Mouse (Mus musculus): ENCODE results near the gene Cnn1. TPM values are rescaled to one million over a fixed set of nuclear protein-coding genes. Genes with fewer than 3 reads are reported as not detected.
A peak's percentile ranks its signal among the peaks of the same experiment; 100 is the strongest.

The Cnn1 gene
- total RNA-seq (2021): under 1 TPM; 0.42 to 0.43 TPM
- long read RNA-seq, partial matches to known transcripts: 0 of 1 reads
- long read RNA-seq, other reads (novel, unspliced or antisense): 0 of 1 reads

DNA sequence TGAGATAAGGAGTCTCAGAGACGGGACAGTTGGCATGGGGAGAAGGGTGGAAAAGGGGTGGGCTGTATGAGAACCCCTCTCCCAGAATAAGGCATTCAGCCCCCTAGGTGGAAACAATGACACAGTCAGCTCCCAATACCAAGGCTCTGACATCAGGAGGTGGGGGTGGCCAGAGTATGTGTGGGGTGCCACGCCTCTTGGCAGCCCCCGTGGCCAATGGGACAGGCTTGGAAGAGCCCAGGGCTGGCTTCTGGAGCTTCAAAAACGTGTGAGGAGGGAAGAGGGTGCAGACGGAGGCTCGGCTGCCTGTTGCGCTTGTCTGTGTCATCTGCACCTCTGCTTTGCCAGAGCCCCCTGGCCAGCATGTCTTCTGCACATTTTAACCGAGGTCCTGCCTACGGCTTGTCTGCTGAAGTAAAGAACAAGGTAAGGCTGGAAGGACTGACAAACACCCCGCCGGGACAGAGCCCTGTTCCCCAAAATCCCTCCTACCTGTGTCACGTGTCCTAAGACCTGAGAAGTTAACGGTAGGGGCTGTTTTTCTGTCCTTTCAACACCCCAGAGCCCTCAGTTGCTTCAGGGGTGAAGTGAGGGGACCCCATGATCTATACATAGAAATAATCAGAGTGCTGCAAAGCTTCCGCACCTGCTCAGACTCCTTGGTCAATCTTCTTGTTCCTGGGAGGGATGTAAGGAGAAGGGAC, at the start of gene Cnn1:
Gene Cnn1 (plus strand): TSS at position 224 of the 704 bp plus-strand sequence.
- no peak for DNase-seq (ENCODE audit: low spot score in 2 of 2)

DNA sequence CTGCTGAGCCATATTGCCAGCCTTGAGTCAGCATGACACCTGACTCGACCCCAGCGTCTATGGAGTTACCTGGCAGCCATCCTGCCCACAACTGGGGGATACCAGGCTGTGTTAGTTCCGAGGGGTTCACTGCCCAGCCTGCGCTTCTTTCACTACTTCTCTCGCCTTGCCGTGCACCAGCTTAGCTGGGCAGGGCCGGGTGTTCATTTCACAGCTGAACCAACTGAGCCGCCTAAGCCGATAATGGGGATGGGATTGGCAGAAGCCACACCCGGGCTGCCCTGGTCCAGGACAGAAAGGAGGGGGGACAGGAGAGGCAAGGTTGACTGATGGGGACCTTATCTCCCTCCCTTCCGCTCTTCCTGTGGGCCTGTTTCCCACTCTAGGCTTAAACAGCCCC, 49.7 kb upstream of the Cnn1 start:
- DNase-seq (ENCODE audit: low spot score in 2 of 2): no peak

DNA sequence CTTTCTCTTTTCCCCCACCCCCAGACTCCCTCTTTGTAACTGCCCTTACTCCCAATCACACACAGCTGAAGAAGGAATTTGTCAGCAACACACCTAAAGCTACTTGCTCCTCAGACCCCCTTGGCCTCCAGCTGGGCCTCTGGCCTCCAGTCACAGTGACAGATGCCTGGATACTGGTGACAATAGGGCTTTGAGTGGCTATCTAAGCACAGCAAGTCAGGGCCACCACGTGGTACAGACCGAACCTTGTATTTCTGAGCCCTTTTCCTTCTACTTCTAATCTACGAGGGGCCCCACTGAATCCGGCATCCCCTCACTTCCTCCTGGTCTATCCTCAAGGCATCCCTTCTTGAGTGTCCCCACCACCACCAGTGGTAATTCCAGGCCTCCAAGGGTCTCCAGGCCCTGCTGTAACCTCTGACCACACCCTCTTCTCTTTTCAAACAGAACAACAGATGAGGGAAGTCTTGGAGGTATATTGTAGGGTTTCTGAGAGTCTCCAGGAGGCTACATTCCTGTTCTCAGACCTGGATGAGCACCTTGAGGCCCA, 49.2 kb upstream of the Cnn1 start:
- DNase-seq (ENCODE audit: low spot score in 2 of 2): no peak

DNA sequence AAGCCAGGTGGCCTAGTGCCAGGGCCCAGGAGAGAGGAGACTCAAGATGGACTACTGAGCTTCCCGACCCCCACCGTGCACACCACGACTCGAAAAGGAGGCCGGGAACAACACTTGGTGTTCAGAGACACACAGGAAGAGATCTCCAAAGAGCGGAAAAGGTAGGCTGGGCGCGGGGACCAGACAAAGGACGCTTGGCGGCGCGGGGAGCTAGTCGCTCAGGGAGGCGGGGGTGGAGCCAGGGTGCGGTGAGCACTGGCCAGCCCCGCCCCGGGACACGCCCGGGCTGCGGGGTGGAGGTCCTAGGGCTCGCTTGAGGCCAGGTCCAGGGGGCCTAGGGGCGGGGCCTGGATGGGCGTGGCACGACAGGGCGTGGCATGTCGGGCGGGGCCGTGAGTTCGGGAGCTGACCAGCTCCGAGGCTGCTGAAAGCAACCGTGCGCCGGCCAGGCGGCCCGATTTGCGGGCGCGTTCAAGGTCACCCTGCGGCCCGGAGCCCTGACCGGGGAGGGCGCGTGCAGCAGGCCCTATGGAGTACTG, 48.6 kb upstream of the Cnn1 start:
- peak; percentile 60 to 71 for DNase-seq (ENCODE audit: low spot score in 2 of 2)

DNA sequence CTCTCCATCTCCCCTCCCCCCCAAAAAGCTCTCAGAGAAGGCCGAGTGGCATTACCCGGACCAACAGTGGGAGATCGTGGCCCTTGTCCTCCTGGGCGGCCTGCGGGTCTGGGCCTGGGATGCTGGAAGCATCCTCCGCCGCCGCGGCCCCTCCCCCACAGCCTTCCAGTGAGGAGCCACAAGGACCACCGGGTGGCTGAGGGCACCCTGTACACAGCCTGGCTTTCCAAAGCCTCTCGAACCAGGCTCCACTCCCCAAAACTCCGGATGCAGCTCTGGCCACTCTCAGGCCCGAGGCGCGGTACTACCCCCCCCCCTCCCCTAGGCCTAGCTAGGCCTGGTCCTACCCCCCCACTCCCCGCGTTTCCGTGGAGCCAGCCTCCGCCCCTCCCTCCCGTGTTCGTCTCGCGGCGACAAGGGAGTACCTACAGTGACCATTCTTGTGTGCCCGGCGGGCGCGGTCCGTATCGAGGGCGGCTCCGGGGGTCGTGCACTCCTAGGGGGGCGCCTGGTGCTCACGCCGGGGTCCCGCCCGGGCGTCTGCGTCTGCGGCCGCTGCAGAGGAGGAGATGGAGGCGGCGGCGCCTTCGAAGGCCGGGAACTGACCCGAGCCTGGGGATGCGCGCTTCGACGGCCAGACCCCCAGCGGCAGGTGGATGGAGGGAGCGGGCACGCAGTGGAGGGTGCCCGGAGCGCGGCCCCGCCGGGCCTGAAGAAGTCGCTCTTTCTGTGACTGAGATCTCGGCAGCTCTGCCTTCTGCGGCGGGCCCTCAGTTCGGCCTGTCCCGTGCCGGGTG, 47.7 kb upstream of the Cnn1 start:
- peak; percentile 61 to 71 for DNase-seq (ENCODE audit: low spot score in 2 of 2)

DNA sequence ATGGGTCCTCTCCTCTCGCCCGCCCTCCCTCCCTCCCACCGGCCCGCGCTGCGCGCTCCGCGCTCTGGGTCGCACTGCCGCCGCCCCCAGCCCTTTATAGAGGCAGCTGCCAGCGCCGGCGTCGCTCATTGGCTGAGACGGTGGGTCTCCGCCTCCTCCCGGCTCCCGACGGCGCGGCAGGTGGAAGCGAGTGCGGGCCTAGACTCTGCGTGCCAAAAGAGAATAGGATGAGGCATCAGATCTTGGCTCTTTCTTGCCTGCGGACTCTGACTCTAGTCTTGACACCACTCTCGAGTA, 47.1 kb upstream of the Cnn1 start, which contains the start of gene Elavl3:
Gene Elavl3 (minus strand): TSS at position 66 of the 297 bp plus-strand sequence.
- DNase-seq (ENCODE audit: low spot score in 2 of 2): peak; percentile 82 to 88

DNA sequence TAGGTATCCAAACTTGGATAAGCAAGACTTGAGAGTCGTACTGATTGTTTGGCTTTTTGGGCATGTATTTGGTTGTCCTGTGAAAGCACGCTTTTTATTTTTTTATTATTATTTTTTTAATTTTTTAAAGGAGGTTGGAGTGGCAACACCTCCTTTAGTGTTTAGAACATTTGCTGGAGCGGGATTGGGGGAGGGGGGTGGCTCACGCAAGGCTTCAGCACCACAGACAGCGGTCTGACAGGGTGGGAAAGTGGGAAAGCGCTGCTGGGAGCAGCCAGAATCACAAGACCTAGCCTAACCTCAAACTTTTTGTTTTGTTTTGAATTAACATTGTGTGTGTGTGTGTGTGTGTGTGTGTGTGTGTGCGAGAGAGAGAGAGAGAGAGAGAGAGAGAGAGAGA, 45.4 kb upstream of the Cnn1 start:
- DNase-seq (ENCODE audit: low spot score in 2 of 2): no peak

DNA sequence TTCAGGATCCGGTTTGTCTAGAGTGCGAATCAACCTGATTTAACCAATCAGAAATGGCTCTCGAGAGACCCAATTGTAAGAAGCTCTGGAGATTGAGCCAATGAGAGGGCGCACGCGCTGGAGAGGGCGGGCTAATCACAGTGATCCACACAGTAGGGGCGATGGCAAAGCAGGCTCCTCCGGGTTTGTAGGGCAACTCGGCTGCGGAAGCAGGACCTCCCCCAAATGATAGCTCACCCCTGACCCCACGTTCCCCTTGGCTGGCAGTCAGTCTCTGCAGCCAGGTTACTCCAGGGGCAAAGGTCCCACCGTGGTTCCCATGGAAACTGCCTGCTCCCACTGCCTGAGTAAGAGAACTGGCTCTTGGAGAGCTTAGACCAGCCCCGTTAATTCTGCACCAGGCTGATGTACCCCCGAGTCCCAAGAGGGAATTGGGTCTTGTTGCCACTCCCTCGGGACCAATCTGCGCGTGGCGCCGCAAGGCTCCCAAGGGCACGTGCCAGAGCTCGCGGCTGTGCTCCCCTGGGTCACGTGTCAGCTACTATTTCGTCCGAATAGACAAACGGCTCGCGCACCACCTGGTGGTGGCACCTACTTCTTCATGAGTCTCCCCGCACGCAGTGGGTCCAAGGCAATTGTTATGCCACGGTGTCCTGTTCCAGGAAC, 44.5 kb upstream of the Cnn1 start:
- peak; percentile 75 to 79 for DNase-seq (ENCODE audit: low spot score in 2 of 2)

DNA sequence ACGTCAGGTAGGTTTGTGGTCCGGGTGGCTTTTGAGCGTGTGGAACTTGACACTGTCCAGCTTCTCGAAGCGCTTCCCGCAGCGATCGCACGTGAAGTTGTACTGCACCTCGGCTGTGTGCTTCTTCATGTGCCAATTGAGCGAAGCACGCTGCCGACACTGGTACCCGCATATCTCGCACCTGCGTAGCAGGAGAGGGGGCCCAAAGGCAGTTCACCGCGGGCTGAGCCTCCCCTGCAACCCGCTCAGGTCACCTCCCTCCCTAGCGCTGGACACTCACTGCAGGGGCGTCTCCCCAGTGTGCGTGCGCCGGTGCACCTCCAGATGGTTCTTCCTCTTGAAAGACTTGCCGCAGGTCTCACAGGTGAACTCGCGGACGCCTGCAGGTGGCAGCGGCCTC, 43.3 kb upstream of the Cnn1 start:
- DNase-seq (ENCODE audit: low spot score in 2 of 2): no peak

DNA sequence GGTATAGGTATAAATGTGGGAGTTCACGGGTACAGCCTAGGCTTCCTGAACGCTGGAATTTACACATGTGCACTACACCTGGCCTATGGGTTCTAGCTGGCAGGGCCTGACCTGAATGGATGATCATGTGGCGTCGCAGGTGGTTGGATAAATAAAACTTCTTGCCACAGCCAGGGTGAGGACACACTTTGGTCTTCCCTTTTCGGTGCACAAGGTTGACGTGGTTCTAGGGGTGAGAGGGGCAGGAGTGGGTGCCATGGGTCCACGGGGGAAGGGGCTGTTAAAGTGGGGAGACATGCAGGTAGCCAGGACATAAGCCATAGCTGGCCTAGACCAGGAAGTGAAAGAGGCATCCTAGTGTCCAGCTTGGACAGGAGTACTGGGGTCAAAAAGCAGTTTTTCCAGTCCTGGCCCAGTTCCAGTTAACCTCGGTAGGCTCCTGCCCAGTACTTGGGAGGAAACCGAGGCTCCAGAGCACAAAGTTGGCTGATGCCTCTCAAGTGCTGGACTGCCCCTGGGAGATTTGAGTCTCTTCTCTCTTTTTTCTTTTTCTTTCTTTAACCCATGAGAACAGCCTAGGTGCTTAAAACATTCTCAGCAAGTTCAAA, 42.6 kb upstream of the Cnn1 start:
- no peak for DNase-seq (ENCODE audit: low spot score in 2 of 2)

DNA sequence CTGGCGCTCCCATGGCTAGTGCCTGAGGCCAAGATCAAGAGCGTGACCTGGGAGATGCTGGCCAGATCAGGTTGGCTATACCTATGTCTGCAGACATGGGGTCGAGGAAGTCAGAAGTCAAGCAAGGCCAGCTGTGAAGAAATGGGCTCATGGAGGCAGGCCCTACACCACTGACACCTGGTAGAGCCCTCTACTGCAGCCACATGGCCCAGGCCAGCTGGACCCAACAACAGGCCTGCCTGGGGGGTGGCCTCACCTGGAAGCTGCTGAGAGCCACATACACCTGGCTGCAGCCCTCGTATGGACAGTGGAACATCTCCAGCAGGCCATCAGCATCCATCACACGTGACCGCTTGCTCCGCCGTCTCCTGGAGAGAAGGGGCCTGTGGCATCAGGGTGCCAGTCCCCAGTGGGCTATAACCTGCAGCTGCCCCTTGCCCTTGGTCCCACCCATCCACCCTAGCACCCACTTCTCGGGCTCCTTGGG, 41.9 kb upstream of the Cnn1 start:
- DNase-seq (ENCODE audit: low spot score in 2 of 2): no peak

DNA sequence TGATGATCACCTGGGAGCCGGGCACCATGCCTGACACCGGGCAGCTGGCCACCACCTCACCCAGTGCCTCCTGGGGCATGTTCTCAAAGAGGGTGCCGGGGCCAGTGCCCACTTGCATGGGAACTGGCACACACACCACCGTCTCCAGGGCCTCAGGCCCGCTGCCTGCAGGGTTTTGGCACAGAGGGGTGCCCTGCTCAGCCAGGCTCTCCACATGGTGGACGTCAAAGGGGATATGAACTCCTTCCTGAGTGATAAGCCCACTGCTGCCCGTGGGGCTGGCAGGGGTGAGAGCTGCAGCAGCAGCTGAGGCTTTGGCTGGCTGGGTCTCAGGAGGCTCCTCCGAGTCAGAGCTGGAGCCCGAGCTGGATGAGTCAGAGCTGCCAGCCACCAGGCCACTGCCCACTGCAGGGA, 41.0 kb upstream of the Cnn1 start:
- peak in 1 of 2 experiments; percentile 60 for DNase-seq (ENCODE audit: low spot score in 2 of 2)

DNA sequence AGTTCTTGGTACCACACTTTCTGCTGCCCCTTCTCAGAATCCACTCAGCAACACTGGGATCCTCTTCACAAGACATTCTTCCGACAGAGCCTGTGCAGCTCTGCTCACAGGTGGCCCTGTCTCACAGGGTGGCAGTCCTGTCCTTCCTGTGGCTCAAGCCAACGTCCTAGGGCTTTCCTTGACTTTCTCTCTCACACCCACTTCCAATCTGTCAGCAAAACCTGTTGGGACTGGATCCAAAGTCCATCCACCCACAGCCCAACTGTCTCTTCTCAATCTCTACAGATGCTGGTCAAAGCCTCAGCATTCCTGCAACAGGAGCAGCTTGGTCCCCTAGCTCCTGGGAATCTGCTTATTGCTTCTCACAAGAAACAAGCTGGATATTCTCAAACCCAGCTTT, 37.7 kb upstream of the Cnn1 start:
- DNase-seq (ENCODE audit: low spot score in 2 of 2): no peak

DNA sequence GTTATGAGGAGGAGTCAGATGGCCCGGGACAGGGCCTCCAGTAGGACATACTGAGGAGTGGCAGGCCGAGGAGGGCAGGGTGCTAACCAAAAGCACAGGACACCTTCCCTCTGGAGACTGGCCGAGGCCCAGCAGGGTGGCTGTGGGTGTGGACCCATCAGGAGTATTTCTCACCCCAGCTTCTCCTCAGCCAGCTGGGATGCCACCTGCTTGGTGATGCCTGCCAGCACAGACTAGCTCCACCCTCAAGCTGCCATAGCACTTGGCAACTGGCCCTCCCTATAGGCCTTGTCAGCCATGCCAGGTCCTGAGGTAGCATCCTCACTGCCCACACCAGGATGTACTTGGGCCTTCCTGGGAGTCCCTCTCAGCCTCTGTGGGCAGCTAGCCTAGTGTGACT, 34.7 kb upstream of the Cnn1 start:
- DNase-seq (ENCODE audit: low spot score in 2 of 2): no peak

DNA sequence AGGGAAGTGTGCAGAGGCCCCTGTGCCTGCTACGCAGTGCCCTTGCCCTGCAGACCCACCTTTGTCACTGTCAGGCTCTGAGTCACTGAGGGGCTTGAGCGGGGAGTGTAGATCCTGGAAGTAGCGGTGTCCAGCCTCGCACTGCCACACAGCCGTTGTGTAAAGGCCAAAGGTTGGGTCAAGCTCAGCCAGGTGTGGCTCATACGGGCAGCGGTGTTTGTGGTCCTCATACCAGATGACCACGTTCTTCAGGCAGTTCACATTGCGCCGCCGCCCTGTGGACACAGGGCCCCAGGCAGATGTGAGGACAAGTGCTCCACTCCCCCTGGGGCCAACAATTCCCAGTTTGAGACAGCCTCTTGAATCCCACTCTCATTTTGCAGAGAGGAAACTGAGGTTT, 33.4 kb upstream of the Cnn1 start:
- no peak for DNase-seq (ENCODE audit: low spot score in 2 of 2)

DNA sequence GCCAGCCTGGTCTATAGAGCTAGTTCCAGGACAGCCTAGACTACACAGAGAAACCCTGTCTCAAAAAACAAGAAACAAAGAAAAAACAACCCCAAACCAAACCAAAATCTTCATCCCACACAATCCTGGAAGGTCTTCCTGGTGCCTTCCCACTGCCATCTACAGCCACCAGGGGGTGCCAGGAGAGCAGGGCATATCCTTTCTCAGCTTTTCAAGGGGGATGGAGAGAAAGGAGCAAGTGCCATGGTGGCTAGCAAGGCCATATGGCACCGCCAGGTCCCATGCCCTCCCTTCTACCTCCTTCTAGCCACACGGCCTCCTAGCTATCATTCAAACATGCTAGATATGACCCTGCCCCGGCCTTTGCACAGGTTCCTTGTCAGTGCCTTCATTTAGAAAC, 32.6 kb upstream of the Cnn1 start:
- DNase-seq (ENCODE audit: low spot score in 2 of 2): no peak

DNA sequence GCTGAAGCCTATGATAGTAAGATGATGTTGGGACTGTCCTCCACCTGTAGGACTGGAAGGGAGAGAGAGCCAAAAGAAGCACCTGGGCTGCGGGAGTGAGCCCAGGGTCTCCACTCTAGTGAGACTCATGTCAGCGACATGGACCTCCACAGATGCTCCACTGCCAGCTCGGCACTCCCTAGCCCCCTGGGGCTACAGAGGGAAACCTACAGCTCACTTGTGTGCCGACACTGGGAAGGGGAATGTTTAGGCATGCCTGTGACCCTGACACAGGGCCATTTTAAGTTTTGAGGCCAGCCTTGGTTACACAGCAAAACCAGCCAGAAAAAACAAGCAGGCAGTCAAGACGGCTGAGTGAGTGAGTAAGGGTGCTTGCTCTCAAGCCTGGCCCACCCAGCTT, 31.8 kb upstream of the Cnn1 start:
- DNase-seq (ENCODE audit: low spot score in 2 of 2): no peak

DNA sequence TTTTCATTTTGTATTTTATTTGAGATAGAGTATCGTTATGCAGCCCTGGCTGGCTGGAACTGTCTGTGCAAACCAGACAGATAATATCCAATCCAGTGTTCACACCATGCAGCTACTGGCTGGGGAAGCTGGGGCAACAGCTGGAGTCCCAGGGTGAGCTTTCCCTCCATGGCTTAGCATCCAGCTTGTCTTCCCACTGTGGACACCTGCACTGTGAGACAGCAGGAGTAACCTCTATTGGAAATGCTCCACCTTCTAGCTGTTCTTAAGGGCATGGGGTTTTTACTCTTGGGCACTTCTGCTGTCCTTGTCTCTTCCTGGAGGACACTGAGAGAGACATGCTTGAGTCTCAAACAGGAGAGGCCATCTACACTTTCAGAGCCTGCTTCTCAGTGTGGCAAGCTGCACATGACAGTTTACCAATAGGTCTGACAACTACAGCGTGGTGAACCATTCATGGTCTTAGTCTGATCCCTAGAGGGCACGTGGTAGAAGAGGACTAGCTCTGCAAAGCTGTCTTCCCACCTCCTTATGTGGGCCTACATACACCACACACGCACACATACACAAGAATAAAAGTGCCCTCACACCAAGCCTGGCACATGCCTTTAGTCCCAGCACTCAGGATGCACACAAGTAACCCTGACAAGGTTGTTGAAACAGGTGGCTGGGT, 29.0 kb upstream of the Cnn1 start:
- DNase-seq (ENCODE audit: low spot score in 2 of 2): no peak

DNA sequence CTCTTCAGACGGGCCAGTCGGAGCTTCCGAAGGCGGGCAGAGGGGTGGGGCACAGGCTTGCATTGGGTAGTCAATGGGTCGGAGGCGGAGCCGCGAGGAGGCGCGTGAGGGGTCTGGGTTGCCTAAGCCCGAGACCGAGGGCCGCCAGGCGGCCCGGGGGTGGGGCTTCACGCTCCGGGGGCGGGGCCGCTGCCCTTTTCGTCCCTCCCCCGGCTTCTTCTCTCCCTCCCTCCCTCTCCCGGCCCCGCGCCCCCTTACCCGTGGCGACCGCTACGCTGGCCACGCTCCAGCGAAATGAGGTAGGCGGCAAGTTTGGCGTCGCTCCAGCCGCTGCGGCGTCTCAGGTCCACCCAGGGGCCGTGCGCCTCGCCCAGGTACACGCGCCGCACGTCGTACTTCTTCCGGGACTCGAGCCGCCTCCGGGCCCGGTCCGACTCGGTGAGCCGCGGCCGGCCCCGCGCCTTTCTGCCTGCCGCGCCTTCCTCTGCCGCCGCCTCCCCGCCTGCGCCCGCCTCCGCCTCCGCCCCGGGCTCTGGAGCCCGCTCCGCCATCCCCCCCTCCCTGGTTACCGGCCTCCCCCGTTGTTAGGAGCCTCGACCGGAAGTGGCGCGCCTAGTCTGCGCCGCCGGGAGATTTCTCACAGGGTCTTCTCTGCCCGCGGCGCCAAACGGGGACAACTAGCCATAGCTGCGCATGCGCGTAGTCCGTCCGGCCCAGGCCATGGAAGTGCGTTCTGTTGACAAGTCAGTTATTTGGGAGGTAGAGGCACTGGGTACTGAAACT, 28.0 kb upstream of the Cnn1 start, which contains the start of the genes Gm49318 and Zfp653:
Gene Gm49318 (minus strand): TSS at position 469 of the 783 bp plus-strand sequence.
Gene Zfp653 (minus strand): TSS at position 586 of the 783 bp plus-strand sequence.
- DNase-seq (ENCODE audit: low spot score in 2 of 2): peak; percentile 98

All from layer of hippocampus, postnatal 10 days (tissue).